Mouse (Mus musculus): ENCODE results near the gene Schip1.
A peak's percentile ranks its signal among the peaks of the same experiment; 100 is the strongest.
"Not testable (repeated sequence)": the region's sequence is repeated elsewhere in the genome, so short reads cannot be mapped to it uniquely, and the experiment has no call there.

Schip1 gene

GRCm38 (mm10) chr3:68064731-68065130 is at the start of gene Schip1:
Gene Schip1 (plus strand): TSS chr3:68064802.
- peak; percentile 16 for DNase-seq (ENCODE audit: low spot score)

DNA sequence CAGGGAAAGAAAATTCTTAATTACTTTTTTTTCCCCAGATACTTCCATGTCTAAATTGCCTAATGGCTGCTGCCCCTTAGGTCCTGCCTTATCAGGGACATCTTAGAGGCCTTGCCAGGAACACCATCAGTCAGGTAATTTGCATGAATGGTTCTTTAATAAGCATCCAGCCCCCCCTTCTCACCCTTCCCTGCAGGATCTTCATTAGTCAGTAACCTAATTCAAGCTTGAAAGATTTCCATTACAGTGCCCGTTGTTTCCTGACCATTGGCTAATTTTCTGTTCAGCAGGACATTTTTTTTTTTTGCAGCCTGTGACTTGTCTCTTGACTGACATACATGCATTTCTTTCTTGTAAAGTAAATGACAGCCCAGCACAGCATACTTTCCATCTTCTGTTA is 48.8 kb upstream of the Schip1 start:
- no peak for DNase-seq (ENCODE audit: low spot score)

GRCm38 (mm10) chr3:68019401-68019800 is 45.2 kb upstream of the Schip1 start:
- no peak for DNase-seq (ENCODE audit: low spot score)

GRCm38 (mm10) chr3:68036097-68036496 is 28.5 kb upstream of the Schip1 start:
- no peak for DNase-seq (ENCODE audit: low spot score)

DNA sequence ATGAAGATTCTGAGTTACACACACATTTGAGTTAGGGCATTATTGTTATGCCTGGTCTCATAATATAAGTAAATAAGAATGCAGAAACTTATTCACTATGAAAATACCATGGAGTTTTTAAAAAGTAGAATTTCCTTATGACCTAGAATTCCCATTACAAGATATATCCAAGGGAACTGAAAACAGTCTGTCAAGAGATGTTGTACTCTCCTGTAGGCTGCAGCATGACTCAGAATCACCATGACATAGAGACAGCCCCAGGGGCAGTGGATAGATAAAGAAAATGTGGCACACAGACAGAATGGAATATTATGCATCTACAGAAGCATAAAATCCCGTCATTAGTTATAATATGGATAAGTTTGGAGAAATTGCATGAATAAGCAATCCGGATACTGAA is 21.7 kb upstream of the Schip1 start:
- no peak for DNase-seq (ENCODE audit: low spot score)

GRCm38 (mm10) chr3:68045475-68046416 is 18.9 kb upstream of the Schip1 start:
- DNase-seq (ENCODE audit: low spot score) = no peak

GRCm38 (mm10) chr3:68053538-68053937 is 11.1 kb upstream of the Schip1 start:
- no peak for DNase-seq (ENCODE audit: low spot score)

GRCm38 (mm10) chr3:68055071-68055470 is 9.5 kb upstream of the Schip1 start:
- no peak for DNase-seq (ENCODE audit: low spot score)

DNA sequence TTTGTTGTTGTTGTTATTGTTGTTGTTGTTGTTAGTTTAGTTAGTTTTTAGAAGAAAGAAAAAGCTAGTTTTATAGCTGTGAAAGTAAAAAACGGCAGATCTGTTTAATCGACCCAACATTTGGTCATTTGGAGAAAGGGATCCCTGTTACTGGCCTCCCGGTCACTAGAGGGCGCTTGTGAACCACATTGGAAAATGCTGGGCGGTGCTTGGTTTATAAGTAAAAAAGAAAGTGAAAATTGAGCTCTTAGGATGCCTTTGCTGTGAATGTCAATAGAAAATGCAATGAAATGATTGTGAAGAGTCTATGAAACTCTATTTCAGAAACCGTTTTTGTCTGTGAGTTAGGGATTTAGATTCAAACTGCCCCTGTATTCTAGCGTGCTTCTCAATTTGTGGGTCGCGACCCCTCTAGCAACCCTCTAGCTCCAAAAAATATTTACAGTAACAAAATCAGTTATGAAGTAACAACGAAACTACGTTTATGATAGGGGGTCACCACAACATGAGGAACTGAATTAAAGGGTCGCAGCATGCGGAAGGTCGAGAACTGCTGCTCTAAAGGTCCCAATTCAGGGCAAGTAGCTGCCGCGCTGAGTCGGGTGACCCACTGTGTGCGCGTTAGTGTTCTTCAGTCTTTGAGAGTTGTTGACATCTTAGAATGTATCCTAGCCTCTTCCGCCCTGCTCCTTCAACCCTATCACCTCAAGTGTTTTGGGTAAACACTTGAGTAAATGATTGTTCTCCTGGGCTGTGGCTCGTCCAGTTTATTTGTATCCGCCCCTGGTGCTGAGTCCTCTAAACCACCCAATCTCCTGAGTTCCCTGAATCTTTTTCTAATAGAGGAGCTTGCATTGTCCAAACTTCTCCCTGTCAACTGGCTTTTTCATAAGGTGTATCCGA is 8.0 kb upstream of the Schip1 start:
- DNase-seq (ENCODE audit: low spot score) = peak; percentile 29

DNA sequence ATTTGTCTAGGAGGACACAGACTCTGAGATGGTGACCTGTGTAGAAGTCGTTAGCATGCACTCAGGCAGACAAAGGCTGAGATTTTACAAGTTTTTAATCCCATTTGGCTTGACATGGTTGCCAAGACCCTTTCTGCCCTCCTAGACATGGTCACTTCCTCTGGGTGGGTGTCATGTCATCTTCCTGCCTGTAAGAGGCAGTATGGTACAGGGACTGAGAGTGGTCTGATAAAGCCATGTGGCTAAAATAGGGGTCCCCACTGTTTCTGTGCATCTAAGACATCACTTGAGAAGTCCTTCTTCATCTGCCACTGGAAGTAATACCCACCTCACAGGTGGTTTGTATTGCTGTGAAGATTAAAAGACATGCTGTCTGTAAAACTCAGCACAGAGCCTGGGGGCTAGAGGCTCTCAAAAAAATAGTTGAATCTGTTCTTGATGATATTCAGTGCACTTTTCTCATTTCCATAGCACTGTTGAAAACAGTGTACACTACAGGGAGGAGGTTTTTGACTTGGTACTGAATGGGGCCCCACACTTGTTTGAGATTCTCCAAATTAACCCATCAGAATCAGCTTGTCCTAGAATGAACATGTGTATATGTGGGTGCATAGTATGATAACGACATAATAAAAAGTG is 5.3 kb upstream of the Schip1 start:
- no peak for DNase-seq (ENCODE audit: low spot score)

- DNase-seq (ENCODE audit: low spot score) = no peak
These were observed 7.1 kb downstream of the Schip1 start for GRCm38 (mm10) chr3:68071395-68072386.

GRCm38 (mm10) chr3:68077406-68077805 is 12.8 kb downstream of the Schip1 start:
- DNase-seq (ENCODE audit: low spot score) = no peak

DNA sequence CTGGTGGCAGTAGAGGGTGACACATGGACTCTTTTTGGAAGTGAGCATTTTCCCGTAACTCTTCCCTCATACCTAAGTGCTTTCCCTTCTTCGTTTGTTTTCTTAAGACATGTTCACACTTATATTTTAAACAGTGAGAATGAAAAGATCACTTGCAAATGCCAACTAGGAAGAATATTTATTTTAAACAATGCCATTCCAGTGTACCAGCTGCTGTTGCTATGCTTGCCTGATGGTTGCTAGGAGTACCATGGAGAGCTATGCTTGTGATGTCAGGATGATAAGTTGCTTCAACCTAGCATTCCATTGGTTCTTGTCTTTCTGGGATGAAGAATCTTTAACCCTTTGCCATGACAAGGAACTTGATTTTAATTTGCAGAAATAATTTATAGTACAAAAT is 20.4 kb downstream of the Schip1 start:
- no peak for DNase-seq (ENCODE audit: low spot score)

- no peak for DNase-seq (ENCODE audit: low spot score)
These were observed 27.5 kb downstream of the Schip1 start for GRCm38 (mm10) chr3:68092108-68092507.

GRCm38 (mm10) chr3:68096724-68097431 is 32.3 kb downstream of the Schip1 start:
- no peak for DNase-seq (ENCODE audit: low spot score)

GRCm38 (mm10) chr3:68099561-68099960 is 35.0 kb downstream of the Schip1 start:
- DNase-seq (ENCODE audit: low spot score) = not testable (repeated sequence)

DNA sequence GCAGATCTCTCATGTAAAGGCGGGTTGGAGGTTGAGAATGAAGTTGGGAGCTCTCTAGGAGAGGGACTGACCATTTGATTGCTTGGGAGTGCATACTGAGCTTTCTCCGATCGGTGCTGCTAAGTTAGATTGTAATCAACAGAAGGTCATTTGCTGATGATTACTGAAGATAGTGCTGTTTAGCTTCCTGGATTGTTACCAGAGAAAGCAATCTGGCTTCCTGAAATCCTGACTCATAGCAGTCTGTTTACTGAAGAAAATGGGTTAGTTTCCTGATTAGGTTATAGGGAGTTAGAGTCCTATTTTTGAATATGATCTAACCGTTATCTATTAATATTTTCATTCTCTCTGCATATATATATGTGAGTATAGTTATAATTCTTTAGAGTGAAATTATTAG is 36.7 kb downstream of the Schip1 start:
- DNase-seq (ENCODE audit: low spot score) = no peak

DNA sequence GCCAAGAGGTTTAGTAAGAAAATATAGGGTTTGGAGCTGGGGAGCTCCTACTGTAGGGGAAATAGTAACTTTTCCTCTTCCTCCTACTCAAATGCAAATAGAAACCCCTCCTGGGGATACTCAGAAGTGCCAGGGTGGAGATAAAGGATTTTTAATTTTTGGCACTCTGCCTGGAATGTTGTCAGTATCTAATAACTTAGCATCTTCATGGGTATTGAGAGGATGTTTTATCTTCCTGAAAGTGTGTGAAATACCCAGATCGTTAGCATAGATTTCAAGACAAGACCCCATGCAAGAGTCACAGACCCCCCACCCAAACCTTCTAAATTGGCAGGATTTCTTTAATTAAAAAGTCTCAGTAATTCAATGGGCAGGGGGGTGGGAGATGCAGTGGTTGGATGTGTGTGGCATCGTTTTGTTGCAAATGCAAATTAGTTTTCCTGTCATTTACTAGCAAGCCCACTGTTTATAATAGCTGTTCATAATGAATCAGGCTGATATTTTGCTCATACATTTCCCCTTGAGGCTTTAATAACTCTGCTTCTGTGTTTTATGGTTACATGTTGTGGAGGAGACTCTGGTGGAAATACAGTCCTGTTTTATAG is 40.6 kb downstream of the Schip1 start:
- no peak for DNase-seq (ENCODE audit: low spot score)

GRCm38 (mm10) chr3:68121338-68121737 is 56.7 kb downstream of the Schip1 start:
- DNase-seq (ENCODE audit: low spot score) = no peak

GRCm38 (mm10) chr3:68126284-68126856 is 61.8 kb downstream of the Schip1 start:
- DNase-seq (ENCODE audit: low spot score) = no peak
